Mouse (Mus musculus): ENCODE measurements at regions not wholly inside any gene's neighbourhood (a gene's known extent, or its start where the extent isn't known, plus 50 kb on each side); places are given as distances from the start of the nearest gene placed in this dataset.

DNA sequence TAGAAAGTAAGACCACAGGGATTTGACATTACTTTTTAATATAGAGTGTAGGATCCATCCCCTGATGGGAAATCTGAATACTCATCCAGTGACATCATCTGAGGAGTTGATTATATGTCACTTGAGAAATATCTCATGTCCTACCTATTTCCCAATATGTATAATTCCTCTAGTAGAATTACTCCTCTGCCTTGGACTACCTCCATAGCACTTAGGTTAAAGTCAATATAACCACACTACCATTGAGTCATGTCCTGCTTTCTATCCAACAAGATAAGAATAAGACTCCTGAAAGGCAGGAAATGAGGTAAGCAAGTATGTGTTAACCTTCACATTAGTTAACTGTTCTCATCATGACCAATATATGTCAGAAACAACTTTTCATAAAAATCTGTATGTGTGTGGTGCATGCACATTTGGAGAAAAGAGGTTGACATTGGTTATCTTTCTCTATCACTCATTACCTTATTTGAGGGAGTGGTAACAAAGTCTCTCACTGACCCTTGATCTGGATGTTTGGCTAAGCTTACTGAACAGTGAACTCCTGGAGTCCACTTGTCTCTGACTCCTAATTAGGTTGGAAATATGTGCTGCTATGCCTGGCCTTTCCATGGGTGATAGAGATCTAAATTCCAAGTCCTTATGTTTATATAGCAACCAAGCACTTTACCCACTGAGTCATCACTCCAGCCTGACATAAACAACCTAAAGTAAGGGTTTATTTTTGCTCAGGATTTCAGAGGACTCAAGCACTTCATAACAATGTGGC lies 292.0 kb upstream of the Pitrm1 start:
- DNase-seq (ENCODE audit: low spot score in 2 of 2), result no peak

DNA sequence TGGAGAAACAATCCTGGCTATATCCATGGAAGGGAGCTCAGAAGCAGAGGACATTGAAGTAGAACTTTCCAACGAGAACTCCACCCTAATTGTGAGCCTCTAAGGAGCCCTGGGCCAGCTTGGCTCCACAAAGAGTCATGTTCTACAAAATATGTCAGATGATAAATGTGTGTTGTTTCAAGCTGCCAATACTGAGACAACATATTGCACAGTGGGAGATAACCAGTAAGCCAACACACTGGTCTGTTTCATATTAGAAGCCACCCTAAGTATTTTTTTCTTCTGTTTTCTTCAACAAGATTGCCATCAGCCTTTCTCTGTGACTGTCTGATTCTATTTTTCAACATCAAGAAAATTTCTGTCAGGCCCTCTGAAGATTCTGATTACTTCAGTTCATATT lies 289.5 kb upstream of the Pitrm1 start:
- no peak for DNase-seq (ENCODE audit: low spot score in 2 of 2)

DNA sequence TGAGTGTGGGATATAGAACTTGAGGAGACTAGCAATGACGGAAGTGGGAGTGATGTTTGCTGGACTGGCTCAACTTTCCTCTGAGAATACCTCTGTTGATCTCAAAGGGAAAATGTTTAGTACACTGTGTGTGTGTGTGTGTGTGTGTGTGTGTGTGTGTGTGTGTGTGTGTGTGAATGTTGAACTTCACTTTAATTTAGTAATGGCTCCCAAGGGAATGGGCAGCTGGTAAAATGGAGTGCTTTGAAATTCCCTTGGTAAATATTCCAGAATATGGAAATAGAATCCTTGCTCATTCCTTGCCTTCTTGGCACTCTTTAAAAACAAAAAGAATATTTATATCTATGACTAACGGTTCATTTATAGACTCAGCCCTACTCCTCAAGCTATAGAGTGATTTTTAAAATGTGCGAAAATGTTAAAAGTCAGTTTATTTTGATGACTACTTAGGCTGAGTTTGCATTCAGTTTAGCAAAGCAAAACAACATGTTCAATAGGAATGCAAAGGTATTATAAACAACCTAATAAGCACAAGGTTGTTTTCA lies 287.6 kb upstream of the Pitrm1 start:
- no peak for DNase-seq (ENCODE audit: low spot score in 2 of 2)

DNA sequence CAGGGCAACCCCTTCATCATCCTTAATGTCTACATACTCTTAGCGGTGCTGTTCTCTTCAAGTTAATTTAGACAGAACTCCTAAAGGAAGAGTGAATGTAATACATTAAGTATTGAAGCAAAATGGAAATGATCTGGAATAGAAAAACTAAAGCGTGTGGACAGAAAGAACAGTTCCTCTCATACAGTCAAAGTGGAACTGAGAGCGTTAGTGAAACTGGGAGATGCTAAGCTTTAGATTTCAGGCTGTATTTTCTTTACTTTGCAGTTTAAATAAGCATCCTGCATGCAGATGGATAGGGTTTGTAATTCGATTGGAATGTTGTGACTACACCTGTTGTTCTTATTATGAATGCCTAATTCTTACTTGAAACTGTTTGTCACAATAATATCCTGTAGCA lies 286.5 kb upstream of the Pitrm1 start:
- DNase-seq (ENCODE audit: low spot score in 2 of 2), result no peak

DNA sequence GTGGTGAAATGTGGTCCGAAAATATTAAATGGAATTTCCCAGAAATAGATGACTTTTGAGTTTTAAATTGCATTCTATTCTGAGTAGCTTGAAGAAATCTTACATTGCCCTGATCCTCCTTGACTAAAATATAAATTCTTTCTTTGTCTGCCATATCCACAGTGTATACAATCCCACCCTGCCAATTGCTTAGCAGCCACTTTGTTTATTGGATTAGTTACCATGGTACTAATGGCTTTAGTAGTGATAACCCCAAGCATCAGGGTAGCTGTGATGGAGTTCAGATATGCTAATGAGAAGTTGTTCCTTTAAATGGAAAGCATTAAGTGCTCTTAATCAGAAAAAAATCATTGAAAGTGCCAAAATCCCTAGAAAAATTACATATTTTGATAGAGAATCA lies 277.4 kb upstream of the Pitrm1 start:
- DNase-seq (ENCODE audit: low spot score in 2 of 2), result no peak

DNA sequence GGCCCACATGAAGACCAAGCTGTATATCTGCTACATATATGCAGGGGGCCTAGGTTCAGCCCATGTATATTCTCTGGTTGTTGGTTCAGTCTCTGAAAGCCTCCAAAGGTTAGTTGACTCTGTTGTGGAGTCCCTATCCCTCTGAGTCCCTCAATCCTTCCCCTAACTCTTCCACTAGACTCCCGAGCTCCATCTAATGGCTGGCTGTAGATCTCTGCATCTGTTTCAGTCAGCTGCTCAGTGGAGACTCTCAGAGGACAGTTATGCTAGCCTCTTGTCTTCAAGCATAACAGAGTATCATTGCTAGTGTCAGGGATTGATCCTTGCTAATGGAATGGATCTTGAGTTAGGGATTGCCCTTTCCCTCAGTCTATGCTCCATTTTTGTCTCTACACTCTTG lies 275.0 kb upstream of the Pitrm1 start:
- DNase-seq (ENCODE audit: low spot score in 2 of 2), result no peak

DNA sequence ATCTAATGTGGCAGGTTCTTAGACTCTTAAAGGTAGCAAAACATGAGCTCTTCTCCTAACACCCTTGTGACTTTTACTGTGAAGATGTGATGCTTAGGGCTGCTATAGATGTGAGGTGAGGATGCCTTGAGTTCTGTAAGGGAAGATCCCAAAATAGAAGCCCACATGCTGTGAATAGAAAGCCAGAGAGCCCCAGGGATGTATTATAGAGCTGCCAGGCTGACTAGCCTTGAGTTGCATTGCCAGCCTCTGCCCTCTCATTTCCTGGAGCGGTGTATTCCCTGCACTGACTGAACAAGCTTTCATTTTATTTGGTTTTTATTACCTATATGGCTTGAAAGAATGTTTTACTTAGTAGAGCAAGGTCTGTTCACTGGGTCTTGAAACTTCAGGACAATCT lies 267.9 kb upstream of the Pitrm1 start:
- no peak for DNase-seq (ENCODE audit: low spot score in 2 of 2)

DNA sequence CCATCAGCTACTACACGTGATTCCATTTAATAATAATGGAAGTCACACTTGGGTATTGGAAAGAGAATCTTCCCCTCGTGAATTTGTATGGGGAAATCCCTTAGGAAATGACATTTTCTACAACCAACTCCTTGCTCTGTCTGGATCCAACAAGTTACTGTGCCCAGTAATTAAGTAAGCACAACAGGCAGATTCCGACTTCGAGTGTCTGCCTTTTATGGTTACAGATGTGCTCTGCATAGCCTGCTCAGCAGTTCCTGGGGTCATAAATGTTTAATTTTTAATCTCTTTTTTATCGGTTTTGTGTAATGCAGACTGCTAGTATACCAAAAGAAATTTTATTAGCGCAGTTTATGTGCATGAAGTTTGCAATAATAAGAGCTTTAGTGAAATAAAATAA lies 259.8 kb upstream of the Pitrm1 start:
- no peak for DNase-seq (ENCODE audit: low spot score in 2 of 2)

DNA sequence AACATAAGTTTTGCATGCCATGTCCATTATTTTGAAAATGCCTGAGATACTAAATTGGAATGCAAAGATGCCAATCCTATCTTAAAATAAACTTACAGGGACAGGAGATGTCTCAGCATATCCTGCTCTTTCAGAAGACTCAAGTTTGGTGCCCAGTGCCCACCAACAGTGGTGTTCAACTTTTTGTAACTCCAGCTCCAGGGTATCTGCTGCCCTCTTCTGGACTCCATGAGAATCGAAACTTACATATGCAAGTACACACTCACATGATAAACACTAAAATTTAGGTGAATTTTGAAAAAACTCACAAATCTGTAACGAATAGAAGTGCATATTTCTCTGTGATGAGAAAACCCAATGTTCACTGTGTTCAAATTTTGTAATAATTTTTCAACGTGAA lies 255.9 kb upstream of the Pitrm1 start:
- DNase-seq (ENCODE audit: low spot score in 2 of 2), result no peak

DNA sequence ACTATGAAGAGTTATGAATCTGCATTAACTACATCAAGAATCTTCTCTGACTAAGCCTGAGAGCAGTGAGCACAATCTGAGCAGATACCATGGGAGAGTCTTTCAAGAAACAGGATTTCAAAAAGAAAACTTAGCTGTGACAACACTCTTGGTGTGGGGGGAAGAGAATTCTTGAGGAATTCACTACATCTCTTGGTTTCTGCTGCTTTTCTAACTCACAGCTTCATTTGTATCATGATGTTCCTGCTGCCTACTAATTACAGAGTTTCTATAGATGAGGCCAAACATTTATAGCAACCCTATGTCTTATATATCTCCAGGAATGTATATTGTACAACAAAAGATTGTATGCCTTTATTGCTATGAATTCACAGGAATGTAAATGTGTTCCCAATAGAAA lies 242.2 kb upstream of the Pitrm1 start:
- DNase-seq (ENCODE audit: low spot score in 2 of 2), result no peak

DNA sequence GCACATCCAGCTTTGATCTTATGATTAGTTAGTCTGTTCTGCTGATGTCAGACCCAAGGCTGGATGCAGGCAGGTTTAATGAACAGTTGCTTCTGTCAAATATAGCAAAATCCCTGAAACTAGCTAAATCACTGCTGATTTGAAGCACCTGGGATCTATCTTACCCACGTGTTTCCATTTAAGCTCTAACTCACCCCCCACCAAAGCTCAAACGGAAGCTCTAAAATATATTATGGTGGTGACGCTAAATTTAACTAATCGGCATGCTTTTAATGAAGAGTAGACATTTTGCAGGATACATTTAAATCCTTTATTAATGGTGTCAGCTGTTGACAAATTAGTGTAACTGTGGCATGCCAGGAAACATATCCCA lies 241.3 kb upstream of the Pitrm1 start:
- no peak for DNase-seq (ENCODE audit: low spot score in 2 of 2)

DNA sequence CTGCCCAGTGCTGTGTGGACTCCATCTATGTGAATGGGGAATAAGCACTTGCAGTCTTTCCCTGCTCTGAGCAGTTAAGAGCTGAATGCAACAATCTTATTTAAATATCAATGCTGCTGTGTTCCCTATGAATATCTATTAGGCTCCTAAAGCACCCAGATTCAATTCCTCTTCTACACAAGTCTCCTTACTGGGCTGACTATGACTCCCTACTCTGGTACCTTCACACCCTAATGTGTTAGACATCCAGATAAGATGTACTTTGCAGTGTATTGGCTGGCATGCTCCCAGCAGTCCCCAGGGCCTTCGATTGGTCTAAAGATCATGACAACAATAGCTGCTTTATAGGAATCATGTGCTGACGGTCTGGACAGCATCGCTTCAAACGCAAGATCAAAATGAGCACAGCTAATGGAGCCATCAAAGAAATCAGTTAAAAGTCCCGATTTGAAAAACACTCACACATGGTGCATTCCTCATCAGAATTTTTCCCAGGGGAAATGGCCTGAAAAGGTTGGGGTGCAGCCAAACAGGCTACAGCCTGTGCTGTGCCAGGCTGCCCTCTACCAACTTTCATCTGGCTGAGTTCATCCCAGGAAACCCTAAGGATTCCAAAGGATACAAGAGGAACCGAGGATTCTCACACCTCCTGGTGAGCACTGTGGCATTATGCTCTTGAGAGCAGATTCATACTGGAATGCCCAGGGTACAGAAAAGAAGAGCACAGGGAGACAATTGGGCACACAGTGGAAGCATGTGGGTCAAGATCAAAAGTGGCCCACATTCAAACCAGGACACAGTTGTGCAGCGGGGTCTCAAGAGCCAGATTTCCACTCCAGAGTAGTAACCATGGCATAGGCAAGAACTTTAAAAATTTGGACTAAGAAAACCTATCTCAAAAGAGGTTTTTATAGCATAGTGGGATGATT lies 240.7 kb upstream of the Pitrm1 start:
- DNase-seq (ENCODE audit: low spot score in 2 of 2), result peak in 1 of 2 experiments; percentile 4

DNA sequence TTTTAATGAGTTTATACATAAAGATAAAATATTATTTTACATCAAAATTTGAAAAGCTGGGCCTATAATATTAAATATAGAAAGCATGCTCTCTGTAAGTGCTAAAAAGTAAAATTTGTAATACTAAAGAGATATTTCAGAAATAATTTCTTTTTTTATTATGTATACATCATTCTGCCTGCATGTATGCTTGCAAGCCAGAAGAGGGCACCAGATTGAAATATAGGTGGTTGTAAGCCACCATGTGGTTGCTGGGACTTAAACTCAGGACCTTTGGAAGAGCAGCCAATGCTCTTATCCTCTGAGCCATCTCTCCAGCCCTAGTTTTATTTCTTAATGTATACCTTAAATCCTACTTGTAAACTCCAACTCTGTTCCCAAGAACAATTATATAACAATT lies 231.7 kb upstream of the Pitrm1 start:
- DNase-seq (ENCODE audit: low spot score in 2 of 2), result no peak

DNA sequence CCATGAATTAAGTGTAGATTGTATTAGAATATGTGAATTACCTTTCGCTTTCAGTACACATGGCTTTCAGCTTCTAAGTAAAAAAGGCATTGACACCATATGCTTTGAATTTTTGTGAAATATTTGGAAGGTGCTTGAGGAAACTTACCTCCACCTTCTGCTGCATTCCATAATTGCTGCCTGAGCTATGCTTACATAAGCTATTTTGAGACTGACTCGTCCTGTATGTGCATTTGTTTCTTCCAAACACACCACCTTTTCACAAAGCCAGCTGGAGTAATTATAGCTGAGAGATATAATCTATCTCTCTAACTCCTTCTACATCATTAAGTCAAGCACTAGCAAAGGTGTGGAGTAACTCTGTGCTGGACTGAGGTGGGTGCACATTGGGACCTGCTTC lies 224.0 kb upstream of the Pitrm1 start:
- no peak for DNase-seq (ENCODE audit: low spot score in 2 of 2)

DNA sequence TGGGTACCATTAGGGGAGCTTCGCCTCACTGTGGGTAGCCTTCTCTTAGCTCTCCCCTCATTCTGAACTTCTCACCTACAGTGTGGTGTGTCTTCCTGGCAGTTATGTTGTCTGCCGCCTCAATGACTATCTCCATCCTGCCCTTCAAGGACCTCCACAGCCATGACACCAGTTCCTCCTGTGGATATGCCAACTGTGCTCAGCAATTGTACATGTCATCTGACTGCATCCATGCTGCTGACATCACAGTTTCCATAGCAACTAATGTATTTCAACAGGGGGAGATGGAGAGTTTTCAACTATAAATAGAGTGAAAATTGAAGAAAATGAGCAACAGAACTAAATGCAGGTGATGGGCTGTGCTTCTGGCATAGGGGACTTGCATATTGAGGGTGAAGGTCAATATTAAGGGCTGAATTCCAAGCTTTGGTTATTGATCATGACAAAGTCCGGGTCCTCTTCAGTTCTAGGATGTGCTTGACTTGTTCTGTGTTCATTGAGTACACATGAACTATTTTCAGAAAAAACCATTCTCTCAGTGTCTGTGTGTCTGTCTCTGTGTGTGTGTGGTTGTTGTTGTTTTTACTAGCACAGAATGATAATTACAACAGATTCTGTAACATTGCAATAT lies 217.5 kb upstream of the Pitrm1 start:
- DNase-seq (ENCODE audit: low spot score in 2 of 2), result no peak

DNA sequence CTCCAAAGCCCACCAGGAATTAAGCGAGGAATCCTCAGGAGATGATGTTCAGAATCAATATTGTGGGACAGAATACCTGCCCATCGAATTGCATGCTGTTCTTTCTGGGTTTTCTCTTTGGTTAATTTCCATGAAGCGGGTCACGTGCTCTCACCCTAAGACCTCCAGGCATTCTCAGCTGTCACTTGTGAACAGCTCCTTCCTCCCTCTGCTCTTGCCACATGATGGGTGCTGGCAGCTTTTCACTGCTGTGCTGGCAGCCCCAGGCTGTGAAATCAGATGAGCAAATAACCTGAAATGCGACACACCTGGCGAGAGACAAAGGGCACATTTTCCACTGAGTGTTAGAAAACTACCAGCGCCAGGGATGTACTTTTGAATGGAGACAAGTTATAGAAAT lies 207.8 kb upstream of the Pitrm1 start:
- DNase-seq (ENCODE audit: low spot score in 2 of 2), result peak in 1 of 2 experiments; percentile 21

DNA sequence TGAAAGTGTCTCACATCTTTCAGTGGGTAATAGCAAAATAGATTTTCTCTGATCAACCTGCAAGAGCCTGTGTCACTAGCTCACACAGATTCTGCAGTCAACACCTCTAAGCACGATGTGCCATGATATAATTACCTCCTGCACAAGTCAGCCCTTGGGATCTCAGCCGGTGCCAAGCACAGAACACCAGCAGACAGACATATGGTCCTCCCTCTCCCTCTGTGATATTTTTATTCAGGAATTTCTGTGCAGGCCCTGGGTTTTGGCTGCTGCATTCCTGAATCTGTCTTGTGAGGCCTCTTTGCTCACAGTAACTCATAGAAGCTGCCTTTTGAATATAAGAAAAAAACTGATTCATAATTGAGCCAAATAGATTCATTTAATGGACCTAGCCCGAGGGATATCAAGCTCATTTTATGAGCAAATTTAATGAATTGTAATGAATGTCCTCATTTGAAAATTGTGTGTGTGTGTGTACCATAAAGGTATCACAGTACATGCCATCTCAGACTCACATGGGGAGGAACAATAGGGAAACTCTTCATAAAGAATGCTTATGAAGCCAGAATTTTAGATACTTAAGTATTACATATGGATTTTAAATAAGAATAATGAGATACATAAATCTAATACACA lies 206.7 kb upstream of the Pitrm1 start:
- no peak for DNase-seq (ENCODE audit: low spot score in 2 of 2)

DNA sequence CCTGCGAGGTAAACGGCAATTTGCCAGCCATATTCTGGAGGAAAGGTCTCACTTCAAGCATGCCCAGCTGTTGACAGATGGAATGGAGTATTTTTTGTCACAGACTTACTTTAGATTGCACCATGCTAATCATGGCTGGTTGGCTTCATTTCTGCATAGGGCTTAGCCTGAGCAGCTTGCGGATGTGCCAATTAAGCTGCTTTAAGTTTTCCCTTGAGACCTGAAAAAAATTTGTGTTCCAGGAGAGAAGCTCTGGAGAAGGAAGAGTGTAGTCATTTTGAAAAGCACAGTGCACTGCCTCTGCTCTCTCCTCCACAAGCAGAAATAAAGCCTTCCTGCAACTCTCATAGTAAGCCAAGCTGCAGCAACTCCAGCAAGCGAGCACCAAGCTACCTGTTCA lies 182.8 kb upstream of the Pitrm1 start:
- no peak for DNase-seq (ENCODE audit: low spot score in 2 of 2)

DNA sequence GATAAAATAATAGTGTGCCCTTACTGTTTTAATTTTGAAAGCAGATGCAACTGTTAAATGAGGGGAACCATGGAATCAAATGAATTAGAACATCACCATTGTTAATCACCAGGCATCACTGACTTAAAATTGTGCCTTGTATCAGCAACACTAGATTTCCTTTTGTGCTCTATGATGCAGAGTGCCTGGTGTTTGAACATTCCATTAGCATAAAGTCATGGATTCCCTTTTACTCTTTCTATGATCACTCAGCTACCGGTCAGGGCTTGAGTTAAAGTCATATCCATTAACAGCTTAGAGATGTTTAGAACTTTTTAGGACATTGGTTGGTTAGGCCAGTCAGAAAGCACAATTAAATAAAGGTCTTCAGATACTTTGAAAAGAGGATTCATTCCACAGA lies 180.3 kb upstream of the Pitrm1 start:
- DNase-seq (ENCODE audit: low spot score in 2 of 2), result no peak

DNA sequence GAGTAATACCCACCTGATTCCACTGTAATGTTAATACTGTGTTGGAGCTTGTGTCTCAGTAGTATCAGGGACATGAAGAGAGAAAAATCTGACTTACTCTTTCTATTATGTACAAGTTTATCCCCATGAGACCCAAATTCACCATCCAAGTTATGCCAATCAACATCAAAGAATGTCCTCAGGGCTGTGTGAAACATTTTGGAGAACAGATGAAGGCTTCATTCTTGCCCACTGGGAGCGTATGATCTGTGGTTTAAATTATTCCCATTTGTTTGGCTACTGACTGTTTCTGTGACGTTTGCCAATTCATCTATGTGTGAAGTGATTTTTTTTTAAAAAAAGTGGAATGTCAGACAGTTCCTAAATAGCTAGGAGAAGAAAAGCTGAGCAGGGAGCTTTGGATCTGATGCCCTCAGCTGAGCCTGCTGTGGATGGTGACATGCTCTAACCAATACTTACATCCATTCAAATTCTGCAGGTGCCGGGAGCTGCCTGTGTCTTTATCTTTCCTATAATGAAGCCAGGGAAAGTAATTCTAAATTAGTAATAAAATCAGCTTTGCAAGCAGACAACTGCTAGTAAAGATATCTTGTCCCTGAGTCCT lies 173.3 kb upstream of the Pitrm1 start:
- DNase-seq (ENCODE audit: low spot score in 2 of 2), result no peak

DNA sequence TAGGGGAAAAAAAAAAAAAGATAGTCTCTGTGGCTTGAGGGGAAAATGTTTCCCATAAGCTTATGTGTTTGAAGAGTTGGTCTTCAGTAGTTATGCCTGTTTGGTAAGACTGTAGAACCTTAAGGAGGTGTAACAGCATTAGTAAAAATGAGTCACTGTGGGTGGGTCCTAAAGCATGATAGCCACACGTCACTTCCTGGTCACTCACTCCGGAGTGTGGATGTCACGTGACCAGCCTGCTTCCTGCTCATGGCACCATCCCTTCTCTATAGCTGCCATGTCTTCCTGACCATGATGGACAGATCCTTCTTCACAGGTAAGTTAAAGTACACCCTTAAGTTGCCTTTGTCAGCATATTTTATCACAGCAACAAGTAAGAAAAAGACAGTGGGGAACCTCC lies 170.0 kb upstream of the Pitrm1 start:
- DNase-seq (ENCODE audit: low spot score in 2 of 2), result no peak
